Mouse (Mus musculus) macrophage (primary cell): ENCODE measurements around the gene Fcgrt. TPM values are rescaled to one million over a fixed set of nuclear protein-coding genes. Genes with fewer than 3 reads are reported as not detected.
"Not testable (repeated sequence)": the region's sequence is repeated elsewhere in the genome, so short reads cannot be mapped to it uniquely, and the experiment has no call there.

Experiments used
- H3K27ac ChIP-seq: fragments of 350-480 bp; formaldehyde crosslinking; 2 replicates; pipeline ENCODE4 v1.9.0; 2021
- H3K36me3 ChIP-seq: fragments of 350-480 bp; formaldehyde crosslinking; 2 replicates; pipeline ENCODE4 v1.9.0; 2021; ENCODE audit errors: inconsistent target
- H3K4me3 ChIP-seq: fragments of 350-480 bp; formaldehyde crosslinking; 2 replicates; pipeline ENCODE4 v1.9.0; 2021; ENCODE audit errors: inconsistent target
- H3K79me2 ChIP-seq: fragments of 350-480 bp; formaldehyde crosslinking; 2 replicates; pipeline ENCODE4 v1.9.0; 2021; ENCODE audit errors: inconsistent target
- WGBS: methylation state at CpG from one replicate; pipeline ENCODE4 v1.1.7; 2026; ENCODE audit warnings: inconsistent platforms; ENCODE audit not compliant: missing documents; 5-methylcytosine and 5-hydroxymethylcytosine counted together
- polyA plus RNA-seq: library from polyadenylated mRNA; stranded (reverse); fragments of 250-400 nt; gene quantifications from 3 replicates; pipeline ENCODE4 v1.2.4, GENCODE M21; 2018; ENCODE audit warnings: inconsistent platforms
- total RNA-seq, 78 experiments: library from RNA; depleted of rRNA; stranded (reverse); fragments of 250-400 nt; gene quantifications; 1 replicate in 9 of 78; 2 replicates in 24 of 78; 3 replicates in 43 of 78; 4 replicates in 2 of 78; pipeline ENCODE4 v1.2.4; 2018; ENCODE audit warnings: inconsistent platforms in 56 of 78

The Fcgrt gene
- 10 to 100 TPM in 14 of 26 experiments, 1 to 10 TPM in 12; 2.2 to 66.1 (median 11.3) TPM for total RNA-seq (2018; cell fraction: chromatin; rRNA removed)
- 100 to 1,000 TPM in 13 of 26 experiments, 10 to 100 TPM in 13; 37.8 to 269 (median 128) TPM for total RNA-seq (2018; cell fraction: cytosol; rRNA removed)
- total RNA-seq (2018; cell fraction: nucleus; rRNA removed): 100 to 1,000 TPM in 12 of 26 experiments, 10 to 100 TPM in 14; 41.4 to 267 (median 88.4) TPM
- polyA plus RNA-seq: 84.4 to 284 TPM (median 160 TPM) in 3 replicates

- peak within 1 kb of the TSS; percentile 33 for H3K4me3 ChIP-seq
- peak within 1 kb of the TSS; percentile 61 for H3K27ac ChIP-seq
- H3K36me3 ChIP-seq: no peaks in the 10 kb centered on the region; the same call in 1 of the 2 replicates
- WGBS: 3% methylated on average over 7 of the region's 7 CpGs
- H3K79me2 ChIP-seq: peaks cover 16% of the 10 kb centered on the region; the same call in 1 of the 2 replicates
These were observed at the start of gene Fcgrt for GRCm38 (mm10) chr7:45103652-45104180. Fcgrt (minus strand) TSS chr7:45103851.

GRCm38 (mm10) chr7:45153052-45153451, 49.4 kb upstream of the Fcgrt start:
- not testable (repeated sequence) for H3K36me3 ChIP-seq, H3K79me2 ChIP-seq, H3K27ac ChIP-seq
- WGBS: 95% methylated on average over 2 of the region's 2 CpGs
- H3K4me3 ChIP-seq: peak overlapping the region; percentile 88; the same call in 1 of the 2 replicates

GRCm38 (mm10) chr7:45151303-45151702, 47.7 kb upstream of the Fcgrt start:
- H3K36me3 ChIP-seq: peaks cover 19% of the 10 kb centered on the region; the same call in 1 of the 2 replicates
- peaks cover 5% of the 10 kb centered on the region; the same call in 1 of the 2 replicates for H3K79me2 ChIP-seq
- WGBS: 85% methylated on average over 11 of the region's 11 CpGs
- no peak overlapping the region for H3K27ac ChIP-seq
- H3K4me3 ChIP-seq: no peak overlapping the region

- peaks cover 29% of the 10 kb centered on the region for H3K36me3 ChIP-seq
- peaks cover 5% of the 10 kb centered on the region; the same call in 1 of the 2 replicates for H3K79me2 ChIP-seq
- H3K4me3 ChIP-seq: no peak overlapping the region
- H3K27ac ChIP-seq: no peak overlapping the region
- 59% methylated on average over 4 of the region's 4 CpGs for WGBS
These were observed 46.7 kb upstream of the Fcgrt start for GRCm38 (mm10) chr7:45150321-45150720.

- H3K27ac ChIP-seq: no peak overlapping the region
- no peak overlapping the region for H3K4me3 ChIP-seq
- 87% methylated on average over 6 of the region's 6 CpGs for WGBS
- peaks cover 5% of the 10 kb centered on the region; the same call in 1 of the 2 replicates for H3K79me2 ChIP-seq
- H3K36me3 ChIP-seq: peaks cover 35% of the 10 kb centered on the region
These were observed 45.9 kb upstream of the Fcgrt start for GRCm38 (mm10) chr7:45149545-45149944.

GRCm38 (mm10) chr7:45148534-45149098, 45.0 kb upstream of the Fcgrt start:
- peaks cover 44% of the 10 kb centered on the region for H3K36me3 ChIP-seq
- WGBS: 84% methylated on average over 4 of the region's 4 CpGs
- no peak overlapping the region for H3K4me3 ChIP-seq
- H3K27ac ChIP-seq: no peak overlapping the region
- H3K79me2 ChIP-seq: peaks cover 5% of the 10 kb centered on the region; the same call in 1 of the 2 replicates

- Histone ChIP-seq H3K4me3 (no peak overlapping the region), H3K36me3 (peaks cover 51% of the 10 kb centered on the region), H3K27ac (no peak overlapping the region), H3K79me2 (peaks cover 5% of the 10 kb centered on the region; the same call in 1 of the 2 replicates)
- WGBS: 94% methylated on average over 11 of the region's 11 CpGs
These were observed 44.2 kb upstream of the Fcgrt start for GRCm38 (mm10) chr7:45147899-45148298.

- Histone ChIP-seq H3K4me3 (no peak overlapping the region), H3K36me3 (peaks cover 58% of the 10 kb centered on the region), H3K79me2 (peaks cover 5% of the 10 kb centered on the region; the same call in 1 of the 2 replicates), H3K27ac (no peak overlapping the region)
- 97% methylated on average over 11 of the region's 11 CpGs for WGBS
These were observed 43.6 kb upstream of the Fcgrt start for GRCm38 (mm10) chr7:45147267-45147666.

- WGBS: 97% methylated on average over 8 of the region's 8 CpGs
- H3K4me3 ChIP-seq: no peak overlapping the region
- no peaks in the 10 kb centered on the region for H3K79me2 ChIP-seq
- peaks cover 63% of the 10 kb centered on the region for H3K36me3 ChIP-seq
- no peak overlapping the region for H3K27ac ChIP-seq
These were observed 41.8 kb upstream of the Fcgrt start for GRCm38 (mm10) chr7:45145460-45145859.

GRCm38 (mm10) chr7:45144368-45145174, 40.9 kb upstream of the Fcgrt start:
- Histone ChIP-seq H3K79me2 (no peaks in the 10 kb centered on the region), H3K4me3 (no peak overlapping the region), H3K36me3 (peaks cover 63% of the 10 kb centered on the region), H3K27ac (no peak overlapping the region)
- 92% methylated on average over 12 of the region's 13 CpGs for WGBS

- 93% methylated on average over 5 of the region's 5 CpGs for WGBS
These were observed 38.3 kb upstream of the Fcgrt start for GRCm38 (mm10) chr7:45141914-45142313.

GRCm38 (mm10) chr7:45141319-45141718, 37.7 kb upstream of the Fcgrt start:
- no peaks in the 10 kb centered on the region for H3K79me2 ChIP-seq
- H3K4me3 ChIP-seq: no peak overlapping the region
- H3K27ac ChIP-seq: no peak overlapping the region
- WGBS: 74% methylated on average over 3 of the region's 3 CpGs
- peaks cover 44% of the 10 kb centered on the region for H3K36me3 ChIP-seq

More at GRCm38 (mm10) chr7:45141914-45142313, 38.3 kb upstream of the Fcgrt start:
- H3K4me3 ChIP-seq: no peak overlapping the region
- no peak overlapping the region for H3K27ac ChIP-seq
- H3K79me2 ChIP-seq: no peaks in the 10 kb centered on the region
- peaks cover 50% of the 10 kb centered on the region for H3K36me3 ChIP-seq

GRCm38 (mm10) chr7:45139904-45140723, 36.5 kb upstream of the Fcgrt start:
- Histone ChIP-seq H3K27ac (no peak overlapping the region), H3K4me3 (no peak overlapping the region), H3K79me2 (no peaks in the 10 kb centered on the region), H3K36me3 (peaks cover 32% of the 10 kb centered on the region)
- WGBS: 98% methylated on average over 6 of the region's 8 CpGs

- Histone ChIP-seq H3K36me3 (peaks cover 17% of the 10 kb centered on the region; the same call in 1 of the 2 replicates), H3K27ac (no peak overlapping the region), H3K79me2 (no peaks in the 10 kb centered on the region), H3K4me3 (no peak overlapping the region)
- 93% methylated on average over 1 of the region's 1 CpGs for WGBS
These were observed 34.8 kb upstream of the Fcgrt start for GRCm38 (mm10) chr7:45138403-45138802.
